Mouse (Mus musculus) midbrain, embryonic 16.5 days (tissue): ENCODE data around the gene 2010106E10Rik. TPM values are rescaled to one million over a fixed set of nuclear protein-coding genes. Genes with fewer than 3 reads are reported as not detected.
A peak's percentile ranks its signal among the peaks of the same experiment; 100 is the strongest.

Experiments
- ATAC-seq: fragments of 200-750 bp; cut with Nextera tagmentation; 2 replicates; pipeline ENCODE4 v1.8.0; 2017; ENCODE audit warnings: moderate TSS enrichment
- H3K27ac ChIP-seq: fragments of 300-500 bp; sonication (generic); 2 replicates; pipeline ENCODE4 v1.5.1; 2014; ENCODE audit warnings: mild to moderate bottlenecking, low read length, mixed read lengths
- H3K27me3 ChIP-seq: fragments of 300-500 bp; sonication (generic); 2 replicates; pipeline ENCODE4 v1.6.1; 2014; ENCODE audit warnings: low read depth, low read length, mixed read lengths; ENCODE audit not compliant: control insufficient read depth, insufficient read depth
- H3K36me3 ChIP-seq: fragments of 300-500 bp; sonication (generic); 2 replicates; pipeline ENCODE4 v1.6.1; 2014; ENCODE audit warnings: mild to moderate bottlenecking, low read length, moderate library complexity, mixed read lengths; ENCODE audit not compliant: control insufficient read depth, insufficient read depth
- H3K4me1 ChIP-seq: fragments of 300-500 bp; sonication (generic); 2 replicates; pipeline ENCODE4 v1.6.1; 2014; ENCODE audit warnings: mild to moderate bottlenecking, low read length, mixed read lengths; ENCODE audit not compliant: control insufficient read depth, insufficient read depth
- H3K4me2 ChIP-seq: fragments of 300-500 bp; sonication (generic); 2 replicates; pipeline ENCODE4 v1.6.1; 2014; ENCODE audit warnings: mild to moderate bottlenecking, low read length, mixed read lengths
- H3K4me3 ChIP-seq: fragments of 300-500 bp; sonication (generic); 2 replicates; pipeline ENCODE4 v1.5.1; 2014; ENCODE audit warnings: low read depth, mild to moderate bottlenecking, low read length, moderate library complexity, mixed read lengths
- H3K9ac ChIP-seq: fragments of 300-500 bp; sonication (generic); 2 replicates; pipeline ENCODE4 v1.6.1; 2014; ENCODE audit warnings: low read depth, low read length, mixed read lengths
- H3K9me3 ChIP-seq: fragments of 300-500 bp; sonication (generic); replicated peaks from 2 replicates; pipeline ENCODE4 v1.6.1; 2014; ENCODE audit warnings: mild to moderate bottlenecking, low read length, mixed read lengths; ENCODE audit not compliant: control insufficient read depth, poor library complexity, severe bottlenecking
- WGBS: fragments of 180-500 bp; shearing (Covaris S2); extraction: QIAGEN DNeasy Blood & Tissue Kit; methylation state at CpG from one replicate; pipeline ENCODE4 v1.1.7; 2014; 5-methylcytosine and 5-hydroxymethylcytosine counted together
- polyA plus RNA-seq: library from polyadenylated mRNA; unstranded; fragments of >200 nt; fragmentation: Nextera tagmentation; extraction: Ambion mirVana; gene quantifications from 2 replicates; pipeline ENCODE4 v1.2.1, GENCODE M21; 2015

The 2010106E10Rik gene
- not detected in 2 replicates for polyA plus RNA-seq

GRCm38 (mm10) chrX:112494974-112495373, at the start of gene 2010106E10Rik:
Gene 2010106E10Rik (plus strand): TSS chrX:112495274.
- H3K4me1 ChIP-seq = no peaks in the 10 kb centered on the region
- H3K27ac ChIP-seq = no peak within 1 kb of the TSS
- no peak within 1 kb of the TSS for H3K4me2 ChIP-seq
- WGBS = 79% methylated on average over 1 of the region's 1 CpGs
- H3K9me3 ChIP-seq = no peaks in the 10 kb centered on the region
- H3K4me3 ChIP-seq = no peak within 1 kb of the TSS
- no peaks in the 10 kb centered on the region for H3K36me3 ChIP-seq
- H3K9ac ChIP-seq = no peak within 1 kb of the TSS
- H3K27me3 ChIP-seq = no peaks in the 10 kb centered on the region
- ATAC-seq = no peak

GRCm38 (mm10) chrX:112505651-112506050, 10.6 kb downstream of the 2010106E10Rik start:
- Histone ChIP-seq H3K9ac (no peak overlapping the region), H3K36me3 (no peaks in the 10 kb centered on the region), H3K27me3 (no peaks in the 10 kb centered on the region), H3K4me1 (no peaks in the 10 kb centered on the region), H3K27ac (no peak overlapping the region), H3K9me3 (no peaks in the 10 kb centered on the region), H3K4me2 (no peak overlapping the region), H3K4me3 (no peak overlapping the region)
- WGBS = 83% methylated on average over 2 of the region's 2 CpGs
- no peak for ATAC-seq

GRCm38 (mm10) chrX:112524755-112525154, 29.7 kb downstream of the 2010106E10Rik start:
- no peak overlapping the region for H3K27ac ChIP-seq
- no peak; the same call in 1 of the 2 replicates for ATAC-seq
- no peaks in the 10 kb centered on the region for H3K27me3 ChIP-seq
- H3K36me3 ChIP-seq = no peaks in the 10 kb centered on the region
- no peak overlapping the region for H3K4me3 ChIP-seq
- no peak overlapping the region for H3K4me2 ChIP-seq
- H3K9me3 ChIP-seq = no peaks in the 10 kb centered on the region
- 81% methylated on average over 1 of the region's 1 CpGs for WGBS
- no peaks in the 10 kb centered on the region for H3K4me1 ChIP-seq
- no peak overlapping the region for H3K9ac ChIP-seq

- Histone ChIP-seq H3K36me3 (no peaks in the 10 kb centered on the region), H3K27me3 (no peaks in the 10 kb centered on the region), H3K9ac (no peak overlapping the region), H3K27ac (no peak overlapping the region), H3K4me1 (no peaks in the 10 kb centered on the region), H3K9me3 (no peaks in the 10 kb centered on the region), H3K4me3 (no peak overlapping the region), H3K4me2 (no peak overlapping the region)
- 43% methylated on average over 1 of the region's 1 CpGs for WGBS
- ATAC-seq = no peak
These were observed 48.0 kb downstream of the 2010106E10Rik start for GRCm38 (mm10) chrX:112543115-112543514.

GRCm38 (mm10) chrX:112567716-112568115, 72.6 kb downstream of the 2010106E10Rik start:
- no peaks in the 10 kb centered on the region for H3K36me3 ChIP-seq
- no peak overlapping the region for H3K4me2 ChIP-seq
- H3K4me1 ChIP-seq = no peaks in the 10 kb centered on the region
- no peak overlapping the region for H3K4me3 ChIP-seq
- H3K27me3 ChIP-seq = no peaks in the 10 kb centered on the region
- no peaks in the 10 kb centered on the region for H3K9me3 ChIP-seq
- no peak overlapping the region for H3K9ac ChIP-seq
- WGBS = 76% methylated on average over 2 of the region's 2 CpGs
- no peak overlapping the region for H3K27ac ChIP-seq
- ATAC-seq = no peak

GRCm38 (mm10) chrX:112600511-112601305, 105.6 kb downstream of the 2010106E10Rik start, which contains the start of gene Zfp711:
Gene Zfp711 (plus strand): TSS chrX:112600526.
- H3K27ac ChIP-seq = peak within 1 kb of the TSS; percentile 89
- peak within 1 kb of the TSS; percentile 89 for H3K9ac ChIP-seq
- H3K4me3 ChIP-seq = peak within 1 kb of the TSS; percentile 65
- 19% methylated on average over 70 of the region's 79 CpGs for WGBS
- H3K27me3 ChIP-seq = no peaks in the 10 kb centered on the region
- no peaks in the 10 kb centered on the region for H3K36me3 ChIP-seq
- peaks cover 2% of the 10 kb centered on the region; the same call in 1 of the 2 replicates for H3K4me1 ChIP-seq
- peak within 1 kb of the TSS; percentile 51 for H3K4me2 ChIP-seq
- ATAC-seq = peak; percentile 97
- H3K9me3 ChIP-seq = no peaks in the 10 kb centered on the region

- H3K27ac ChIP-seq = peak overlapping the region; percentile 89
- H3K4me2 ChIP-seq = peak overlapping the region; percentile 51
- H3K4me3 ChIP-seq = peak overlapping the region; percentile 65
- H3K27me3 ChIP-seq = no peaks in the 10 kb centered on the region
- 20% methylated on average over 20 of the region's 81 CpGs for WGBS
- H3K4me1 ChIP-seq = peaks cover 2% of the 10 kb centered on the region; the same call in 1 of the 2 replicates
- ATAC-seq = peak; percentile 80
- H3K9me3 ChIP-seq = no peaks in the 10 kb centered on the region
- peak overlapping the region; percentile 89 for H3K9ac ChIP-seq
- no peaks in the 10 kb centered on the region for H3K36me3 ChIP-seq
These were observed 106.4 kb downstream of the 2010106E10Rik start for GRCm38 (mm10) chrX:112601306-112602120.
